Mouse (Mus musculus) kidney, adult 10 weeks (tissue): ENCODE results near the gene Gm43518. TPM values are rescaled to one million over a fixed set of nuclear protein-coding genes. Genes with fewer than 3 reads are reported as not detected.

ENCODE experiments used
- polyA plus RNA-seq: library from polyadenylated mRNA; stranded (reverse); fragments of 350-450 nt; fragmentation: Illumina TruSeq; extraction: RNeasy Lipid Tissue Mini Kit (QIAGEN cat#74804); gene quantifications from one replicate; pipeline ENCODE4 v1.2.3, GENCODE M21; 2014; ENCODE audit warnings: low read depth, low replicate concordance

The Gm43518 gene
- polyA plus RNA-seq, result not detected

GRCm38 (mm10) chr5:123927118-123927517, at the start of gene Gm43518:
Gene Gm43518, plus strand, starts transcription at chr5:123927418.

GRCm38 (mm10) chr5:123879928-123880327, 47.3 kb upstream of the Gm43518 start, which contains the start of gene Hcar1:
Gene Hcar1, minus strand, starts transcription at chr5:123880020.

GRCm38 (mm10) chr5:123906976-123907630, 20.1 kb upstream of the Gm43518 start, which contains the start of gene Denr:
Gene Denr, plus strand, starts transcription at chr5:123907175.

GRCm38 (mm10) chr5:123930508-123930989, 3.3 kb downstream of the Gm43518 start, which contains the start of gene Ccdc62:
Gene Ccdc62, plus strand, starts transcription at chr5:123930679.

GRCm38 (mm10) chr5:123973299-123974178, 46.3 kb downstream of the Gm43518 start, which contains the start of gene Hip1r:
Gene Hip1r, plus strand, starts transcription at chr5:123973628.

Other genes starting within 250 kb of the Gm43518 start
- gene Clip1, start 242.8 kb upstream of the Gm43518 start, polyA plus RNA-seq, result 41.1 TPM
- 100 TPM for gene Zcchc8, start 206.3 kb upstream of the Gm43518 start, polyA plus RNA-seq
- gene Rsrc2, start 178.0 kb upstream of the Gm43518 start, polyA plus RNA-seq, result 188 TPM
- 0.73 TPM for gene Kntc1, start 177.7 kb upstream of the Gm43518 start, polyA plus RNA-seq
- not detected for gene Hcar2, start 61.9 kb upstream of the Gm43518 start, polyA plus RNA-seq
- gene Hcar1, start 47.4 kb upstream of the Gm43518 start, polyA plus RNA-seq, result 2.6 TPM
- gene Denr, start 20.2 kb upstream of the Gm43518 start, polyA plus RNA-seq, result 227 TPM
- gene Ccdc62, start 3.3 kb downstream of the Gm43518 start, polyA plus RNA-seq, result 4.1 TPM
- gene Hip1r, start 46.2 kb downstream of the Gm43518 start, polyA plus RNA-seq, result 1.2 TPM
- 2.8 TPM for gene Vps37b, start 104.9 kb downstream of the Gm43518 start, polyA plus RNA-seq
- gene Abcb9, start 168.4 kb downstream of the Gm43518 start, polyA plus RNA-seq, result 0.65 TPM
- 1.8 TPM for gene Ogfod2, start 184.9 kb downstream of the Gm43518 start, polyA plus RNA-seq
- gene Arl6ip4, start 188.7 kb downstream of the Gm43518 start, polyA plus RNA-seq, result 2.1 TPM